Mouse (Mus musculus): ENCODE measurements around the gene Fkbp8. TPM values are rescaled to one million over a fixed set of nuclear protein-coding genes. Genes with fewer than 3 reads are reported as not detected.

Fkbp8 gene
- total and polyA plus RNA-seq, 2 experiments from 2014 or later = 385 to 559 TPM

DNA sequence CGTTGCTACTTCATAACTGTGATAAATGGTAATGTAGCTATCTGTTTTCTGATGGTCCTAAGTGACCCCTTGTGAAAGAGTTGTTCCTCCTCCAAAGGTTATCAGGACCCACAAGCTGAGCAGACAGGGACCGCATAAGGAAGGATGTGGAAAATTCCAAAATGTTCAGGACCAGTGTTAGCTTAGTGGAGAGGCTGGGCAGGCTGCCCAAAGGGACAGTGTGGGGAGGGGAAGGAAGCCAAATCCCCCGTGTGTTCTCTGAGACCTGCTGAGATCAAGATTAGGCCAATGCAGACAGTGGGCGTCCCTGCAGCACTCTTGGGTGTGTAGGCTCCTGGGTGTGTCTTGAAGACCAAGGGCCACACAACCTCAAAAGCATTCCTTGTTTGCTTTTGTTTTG is 47.4 kb downstream of the Fkbp8 start:
- ATAC-seq (no peak), DNase-seq (no peak)
- Histone ChIP-seq H3K27ac (ENCODE audit: low read depth, low read length) (no peak overlapping the region), H3K36me3 (ENCODE audit: insufficient read depth) (peaks cover 24% of the 10 kb centered on the region), H3K4me1 (ENCODE audit: insufficient read depth) (no peaks in the 10 kb centered on the region), H3K4me3 (ENCODE audit: low read depth, low read length) (no peak overlapping the region), H3K9ac (no peak overlapping the region), H3K4me2 (ENCODE audit: low read depth) (no peak overlapping the region), H3K27me3 (ENCODE audit: insufficient read depth, low read length) (no peaks in the 10 kb centered on the region), H3K9me3 (ENCODE audit: low read length) (no peaks in the 10 kb centered on the region)
- no peak for TF ChIP-seq CTCF (IDR thresholded peaks at IDR 0.05; ENCODE audit: low read depth)
- 78% methylated on average over 4 of the region's 4 CpGs for WGBS

DNA sequence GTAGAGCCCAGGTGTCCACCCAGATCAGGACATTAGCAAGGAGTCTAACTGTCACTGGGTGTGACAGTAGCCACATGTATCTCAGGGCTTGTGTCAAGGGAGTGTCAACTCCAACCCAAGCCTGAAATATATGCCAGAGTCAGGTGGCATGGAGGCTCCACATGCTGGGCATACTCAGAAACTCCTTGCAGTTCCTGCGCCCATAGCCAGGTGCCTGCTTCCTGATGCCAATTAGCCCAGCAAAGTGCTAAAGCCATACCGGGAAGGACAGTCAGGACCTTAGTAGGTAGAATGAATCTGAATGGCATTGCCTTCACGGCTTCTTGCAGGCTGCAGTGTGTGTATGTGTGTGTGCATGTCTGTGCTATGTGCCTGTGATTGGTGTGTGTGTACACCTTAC is 49.7 kb downstream of the Fkbp8 start:
- Histone ChIP-seq H3K4me2 (ENCODE audit: low read depth) (no peak overlapping the region), H3K27me3 (ENCODE audit: insufficient read depth, low read length) (no peaks in the 10 kb centered on the region), H3K27ac (ENCODE audit: low read depth, low read length) (no peak overlapping the region), H3K9me3 (ENCODE audit: low read length) (no peaks in the 10 kb centered on the region), H3K4me3 (ENCODE audit: low read depth, low read length) (no peak overlapping the region), H3K9ac (no peak overlapping the region), H3K4me1 (ENCODE audit: insufficient read depth) (no peaks in the 10 kb centered on the region), H3K36me3 (ENCODE audit: insufficient read depth) (peaks cover 46% of the 10 kb centered on the region)
- no peak for ATAC-seq
- no peak for TF ChIP-seq CTCF (IDR thresholded peaks at IDR 0.05; ENCODE audit: low read depth)
- 93% methylated on average over 3 of the region's 3 CpGs for whole genome bisulfite sequencing
- no peak for DNase-seq

DNA sequence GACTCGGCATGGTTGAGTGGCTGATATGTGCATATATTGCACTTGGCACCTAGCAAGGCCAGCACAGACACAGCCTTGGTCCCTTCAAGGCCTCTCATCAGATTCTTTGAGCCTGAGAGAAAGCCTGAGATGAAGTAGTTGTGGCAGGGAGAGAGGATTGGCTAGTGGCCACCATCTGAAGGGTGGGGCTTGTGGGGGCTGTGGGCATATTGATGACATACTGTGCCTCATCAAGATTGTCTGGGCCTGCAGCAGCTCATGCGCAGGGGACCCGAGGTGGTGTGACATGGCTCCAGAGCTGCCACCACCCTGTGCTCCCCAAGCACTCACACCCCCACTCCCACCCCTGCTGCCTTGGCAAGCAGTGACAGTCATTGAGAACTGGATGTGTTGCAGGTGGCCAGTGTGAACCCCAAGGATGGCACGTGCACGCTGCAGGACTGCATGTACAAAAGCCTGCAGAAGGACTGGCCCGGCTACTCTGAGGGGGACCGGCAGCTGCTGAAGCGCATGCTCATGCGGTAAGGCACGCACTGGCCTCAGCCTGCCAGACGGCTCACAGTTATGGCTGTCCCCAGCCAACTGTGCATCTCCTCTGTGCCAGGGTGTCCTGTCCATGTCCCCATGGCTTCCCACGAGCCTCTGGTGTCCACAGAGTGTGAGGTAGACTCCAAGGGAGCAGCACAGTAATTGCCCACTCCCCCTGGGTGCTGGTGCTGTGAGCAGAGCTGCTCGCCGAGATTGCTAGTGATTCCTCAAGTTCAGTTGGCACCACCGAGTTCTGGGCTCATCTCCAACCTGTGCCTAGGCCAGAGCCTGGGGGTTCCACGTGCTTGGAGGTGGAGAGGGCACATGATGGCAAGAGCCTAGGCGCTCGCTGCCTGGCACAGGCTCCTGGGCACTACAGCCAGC is 56.2 kb downstream of the Fkbp8 start:
- DNase-seq (no peak), ATAC-seq (peak; percentile 21)
- H3K4me1 ChIP-seq (ENCODE audit: insufficient read depth) = no peaks in the 10 kb centered on the region
- no peak overlapping the region for H3K4me2 ChIP-seq (ENCODE audit: low read depth)
- H3K27me3 ChIP-seq (ENCODE audit: insufficient read depth, low read length) = no peaks in the 10 kb centered on the region
- no peak overlapping the region for H3K4me3 ChIP-seq (ENCODE audit: low read depth, low read length)
- WGBS = 82% methylated on average over 18 of the region's 18 CpGs
- H3K9ac ChIP-seq = no peak overlapping the region
- peaks cover 76% of the 10 kb centered on the region for H3K36me3 ChIP-seq (ENCODE audit: insufficient read depth)
- H3K9me3 ChIP-seq (ENCODE audit: low read length) = no peaks in the 10 kb centered on the region
- H3K27ac ChIP-seq (ENCODE audit: low read depth, low read length) = no peak overlapping the region
- no peak for TF ChIP-seq CTCF (IDR thresholded peaks at IDR 0.05; ENCODE audit: low read depth)

DNA sequence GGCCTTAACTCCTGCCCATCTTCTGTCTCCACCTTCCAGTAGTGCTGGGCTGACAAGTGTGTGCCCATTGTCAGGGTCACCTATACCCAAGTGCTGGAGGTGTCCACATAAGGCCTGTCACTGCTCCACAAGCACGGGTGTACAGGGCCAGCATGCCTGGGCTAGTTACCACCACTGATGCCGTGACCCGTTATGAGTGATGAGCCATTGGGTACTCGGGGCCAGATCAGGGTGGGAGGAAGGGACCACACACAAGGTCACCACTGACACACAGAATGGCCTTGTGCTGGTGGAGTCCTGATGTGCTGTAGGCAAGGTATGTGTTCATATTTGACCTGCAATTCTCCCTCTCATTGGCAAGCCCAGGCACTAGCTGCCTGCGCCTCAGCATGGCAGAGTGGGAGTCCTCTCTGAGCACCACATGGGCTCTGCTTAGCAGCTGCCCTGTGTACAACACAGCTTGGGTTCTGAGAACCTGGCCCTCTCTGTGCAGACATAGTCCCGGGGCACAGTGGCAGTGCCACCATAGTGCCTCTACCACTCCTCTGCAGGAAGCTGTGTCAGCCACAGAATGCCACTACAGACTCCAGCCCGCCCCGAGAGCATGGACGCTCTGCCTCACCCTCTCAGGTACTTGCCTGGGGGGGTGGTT is 57.2 kb downstream of the Fkbp8 start:
- 92% methylated on average over 9 of the region's 9 CpGs for WGBS
- ATAC-seq = peak; percentile 14; the same call in 1 of the 2 replicates
- no peak for DNase-seq
- no peak overlapping the region for H3K27ac ChIP-seq (ENCODE audit: low read depth, low read length)
- H3K9me3 ChIP-seq (ENCODE audit: low read length) = no peaks in the 10 kb centered on the region
- no peak overlapping the region for H3K4me2 ChIP-seq (ENCODE audit: low read depth)
- no peaks in the 10 kb centered on the region for H3K4me1 ChIP-seq (ENCODE audit: insufficient read depth)
- peaks cover 74% of the 10 kb centered on the region for H3K36me3 ChIP-seq (ENCODE audit: insufficient read depth)
- H3K27me3 ChIP-seq (ENCODE audit: insufficient read depth, low read length) = no peaks in the 10 kb centered on the region
- TF ChIP-seq CTCF (IDR thresholded peaks at IDR 0.05; ENCODE audit: low read depth) = no peak
- H3K4me3 ChIP-seq (ENCODE audit: low read depth, low read length) = no peak overlapping the region
- H3K9ac ChIP-seq = no peak overlapping the region; the same call in 1 of the 2 replicates

Other genes with a start within 250 kb of the Fkbp8 start
- 27.2 and 34.7 TPM in 2 replicates for gene Homer3, start 244.9 kb upstream of the Fkbp8 start, total RNA-seq (2014; rRNA removed)
- 20.2 and 23.9 TPM in 2 replicates for gene Homer3, start 244.9 kb upstream of the Fkbp8 start, polyA plus RNA-seq (2015; fragmentation: Nextera tagmentation; extraction: Ambion mirVana)
- 46.6 and 49.3 TPM in 2 replicates for gene Ddx49, start 225.2 kb upstream of the Fkbp8 start, total RNA-seq (2014; rRNA removed)
- gene Ddx49, start 225.2 kb upstream of the Fkbp8 start, polyA plus RNA-seq (2015; fragmentation: Nextera tagmentation; extraction: Ambion mirVana) = 49.3 and 54.9 TPM in 2 replicates
- gene Cope, start 225.2 kb upstream of the Fkbp8 start, total RNA-seq (2014; rRNA removed) = 86.6 and 110 TPM in 2 replicates
- 259 and 296 TPM in 2 replicates for gene Cope, start 225.2 kb upstream of the Fkbp8 start, polyA plus RNA-seq (2015; fragmentation: Nextera tagmentation; extraction: Ambion mirVana)
- gene Cers1, start 211.9 kb upstream of the Fkbp8 start, total RNA-seq (2014; rRNA removed) = 52.5 and 58.4 TPM in 2 replicates
- 37.8 and 45.3 TPM in 2 replicates for gene Cers1, start 211.9 kb upstream of the Fkbp8 start, polyA plus RNA-seq (2015; fragmentation: Nextera tagmentation; extraction: Ambion mirVana)
- gene Gdf1, start 197.9 kb upstream of the Fkbp8 start, total RNA-seq (2014; rRNA removed) = 8.1 and 9.3 TPM in 2 replicates
- 6.2 and 8.0 TPM in 2 replicates for gene Gdf1, start 197.9 kb upstream of the Fkbp8 start, polyA plus RNA-seq (2015; fragmentation: Nextera tagmentation; extraction: Ambion mirVana)
- 28.1 and 38.7 TPM in 2 replicates for gene Upf1, start 174.4 kb upstream of the Fkbp8 start, total RNA-seq (2014; rRNA removed)
- gene Upf1, start 174.4 kb upstream of the Fkbp8 start, polyA plus RNA-seq (2015; fragmentation: Nextera tagmentation; extraction: Ambion mirVana) = 7.1 and 9.0 TPM in 2 replicates
- 0.81 TPM in 1 of 2 replicates, not detected in the other for gene Comp, start 154.2 kb upstream of the Fkbp8 start, total RNA-seq (2014; rRNA removed)
- gene Comp, start 154.2 kb upstream of the Fkbp8 start, polyA plus RNA-seq (2015; fragmentation: Nextera tagmentation; extraction: Ambion mirVana) = 0.05 and 0.29 TPM in 2 replicates
- 41.2 and 51.7 TPM in 2 replicates for gene Crtc1, start 88.1 kb upstream of the Fkbp8 start, total RNA-seq (2014; rRNA removed)
- 43.8 and 52.9 TPM in 2 replicates for gene Crtc1, start 88.1 kb upstream of the Fkbp8 start, polyA plus RNA-seq (2015; fragmentation: Nextera tagmentation; extraction: Ambion mirVana)
- gene Klhl26, start 50.8 kb upstream of the Fkbp8 start, total RNA-seq (2014; rRNA removed) = 29.9 and 34.8 TPM in 2 replicates
- gene Klhl26, start 50.8 kb upstream of the Fkbp8 start, polyA plus RNA-seq (2015; fragmentation: Nextera tagmentation; extraction: Ambion mirVana) = 30.8 and 35.3 TPM in 2 replicates
- gene Tmem59l, start 40.4 kb upstream of the Fkbp8 start, total RNA-seq (2014; rRNA removed) = 96.0 and 115 TPM in 2 replicates
- gene Tmem59l, start 40.4 kb upstream of the Fkbp8 start, polyA plus RNA-seq (2015; fragmentation: Nextera tagmentation; extraction: Ambion mirVana) = 147 and 150 TPM in 2 replicates
- gene Crlf1, start 34.6 kb upstream of the Fkbp8 start, total RNA-seq (2014; rRNA removed) = 6.5 and 20.9 TPM in 2 replicates
- gene Crlf1, start 34.6 kb upstream of the Fkbp8 start, polyA plus RNA-seq (2015; fragmentation: Nextera tagmentation; extraction: Ambion mirVana) = 24.6 and 34.5 TPM in 2 replicates
- gene Rex1bd, start 21.0 kb upstream of the Fkbp8 start, total RNA-seq (2014; rRNA removed) = 130 and 148 TPM in 2 replicates
- gene Rex1bd, start 21.0 kb upstream of the Fkbp8 start, polyA plus RNA-seq (2015; fragmentation: Nextera tagmentation; extraction: Ambion mirVana) = 200 and 247 TPM in 2 replicates
- gene Uba52, start 16.9 kb upstream of the Fkbp8 start, total RNA-seq (2014; rRNA removed) = 459 and 595 TPM in 2 replicates
- 808 and 1,035 TPM in 2 replicates for gene Uba52, start 16.9 kb upstream of the Fkbp8 start, polyA plus RNA-seq (2015; fragmentation: Nextera tagmentation; extraction: Ambion mirVana)
- 39.1 and 43.5 TPM in 2 replicates for gene Kxd1, start 232 bp downstream of the Fkbp8 start, total RNA-seq (2014; rRNA removed)
- 51.6 and 51.9 TPM in 2 replicates for gene Kxd1, start 232 bp downstream of the Fkbp8 start, polyA plus RNA-seq (2015; fragmentation: Nextera tagmentation; extraction: Ambion mirVana)
- 16.2 and 18.4 TPM in 2 replicates for gene Ell, start 11.7 kb downstream of the Fkbp8 start, total RNA-seq (2014; rRNA removed)
- gene Ell, start 11.7 kb downstream of the Fkbp8 start, polyA plus RNA-seq (2015; fragmentation: Nextera tagmentation; extraction: Ambion mirVana) = 9.7 and 11.0 TPM in 2 replicates
- 127 and 136 TPM in 2 replicates for gene Isyna1, start 66.6 kb downstream of the Fkbp8 start, total RNA-seq (2014; rRNA removed)
- 93.3 and 106 TPM in 2 replicates for gene Isyna1, start 66.6 kb downstream of the Fkbp8 start, polyA plus RNA-seq (2015; fragmentation: Nextera tagmentation; extraction: Ambion mirVana)
- 197 and 249 TPM in 2 replicates for gene Ssbp4, start 81.1 kb downstream of the Fkbp8 start, total RNA-seq (2014; rRNA removed)
- gene Ssbp4, start 81.1 kb downstream of the Fkbp8 start, polyA plus RNA-seq (2015; fragmentation: Nextera tagmentation; extraction: Ambion mirVana) = 204 and 221 TPM in 2 replicates
- gene Lrrc25, start 88.4 kb downstream of the Fkbp8 start, total RNA-seq (2014; rRNA removed) = 1.4 and 2.8 TPM in 2 replicates
- gene Lrrc25, start 88.4 kb downstream of the Fkbp8 start, polyA plus RNA-seq (2015; fragmentation: Nextera tagmentation; extraction: Ambion mirVana) = 1.2 TPM in 2 replicates
- gene Gdf15, start 104.7 kb downstream of the Fkbp8 start, total RNA-seq (2014; rRNA removed) = 0.90 TPM in 1 of 2 replicates, not detected in the other
- 0.18 and 0.26 TPM in 2 replicates for gene Gdf15, start 104.7 kb downstream of the Fkbp8 start, polyA plus RNA-seq (2015; fragmentation: Nextera tagmentation; extraction: Ambion mirVana)
- gene Pgpep1, start 132.7 kb downstream of the Fkbp8 start, total RNA-seq (2014; rRNA removed) = 22.1 and 23.8 TPM in 2 replicates
- 22.1 and 26.1 TPM in 2 replicates for gene Pgpep1, start 132.7 kb downstream of the Fkbp8 start, polyA plus RNA-seq (2015; fragmentation: Nextera tagmentation; extraction: Ambion mirVana)
- gene Lsm4, start 145.5 kb downstream of the Fkbp8 start, total RNA-seq (2014; rRNA removed) = 93.7 and 140 TPM in 2 replicates
- 177 and 231 TPM in 2 replicates for gene Lsm4, start 145.5 kb downstream of the Fkbp8 start, polyA plus RNA-seq (2015; fragmentation: Nextera tagmentation; extraction: Ambion mirVana)
- gene Jund, start 171.2 kb downstream of the Fkbp8 start, total RNA-seq (2014; rRNA removed) = 333 and 392 TPM in 2 replicates
- gene Jund, start 171.2 kb downstream of the Fkbp8 start, polyA plus RNA-seq (2015; fragmentation: Nextera tagmentation; extraction: Ambion mirVana) = 108 and 114 TPM in 2 replicates
- gene Iqcn, start 175.7 kb downstream of the Fkbp8 start, total RNA-seq (2014; rRNA removed) = 0.33 TPM in 1 of 2 replicates, not detected in the other
- 0.03 and 0.08 TPM in 2 replicates for gene Iqcn, start 175.7 kb downstream of the Fkbp8 start, polyA plus RNA-seq (2015; fragmentation: Nextera tagmentation; extraction: Ambion mirVana)
- gene Gm3336, start 190.8 kb downstream of the Fkbp8 start, total RNA-seq (2014; rRNA removed) = not detected in 2 replicates
- gene Gm3336, start 190.8 kb downstream of the Fkbp8 start, polyA plus RNA-seq (2015; fragmentation: Nextera tagmentation; extraction: Ambion mirVana) = not detected in 2 replicates
- 0.48 and 0.62 TPM in 2 replicates for gene Pde4c, start 196.0 kb downstream of the Fkbp8 start, total RNA-seq (2014; rRNA removed)
- gene Pde4c, start 196.0 kb downstream of the Fkbp8 start, polyA plus RNA-seq (2015; fragmentation: Nextera tagmentation; extraction: Ambion mirVana) = 0.10 and 0.23 TPM in 2 replicates
- 450 and 499 TPM in 2 replicates for gene Rab3a, start 227.0 kb downstream of the Fkbp8 start, total RNA-seq (2014; rRNA removed)
- gene Rab3a, start 227.0 kb downstream of the Fkbp8 start, polyA plus RNA-seq (2015; fragmentation: Nextera tagmentation; extraction: Ambion mirVana) = 632 and 673 TPM in 2 replicates
- gene Mpv17l2, start 233.2 kb downstream of the Fkbp8 start, total RNA-seq (2014; rRNA removed) = 33.7 and 39.9 TPM in 2 replicates
- gene Mpv17l2, start 233.2 kb downstream of the Fkbp8 start, polyA plus RNA-seq (2015; fragmentation: Nextera tagmentation; extraction: Ambion mirVana) = 60.4 and 61.9 TPM in 2 replicates
- gene Pik3r2, start 249.0 kb downstream of the Fkbp8 start, total RNA-seq (2014; rRNA removed) = 160 and 170 TPM in 2 replicates
- 147 and 153 TPM in 2 replicates for gene Pik3r2, start 249.0 kb downstream of the Fkbp8 start, polyA plus RNA-seq (2015; fragmentation: Nextera tagmentation; extraction: Ambion mirVana)